Comparison of ENCODE assay signal across 11 mouse cellular contexts in the genomic region with DNA sequence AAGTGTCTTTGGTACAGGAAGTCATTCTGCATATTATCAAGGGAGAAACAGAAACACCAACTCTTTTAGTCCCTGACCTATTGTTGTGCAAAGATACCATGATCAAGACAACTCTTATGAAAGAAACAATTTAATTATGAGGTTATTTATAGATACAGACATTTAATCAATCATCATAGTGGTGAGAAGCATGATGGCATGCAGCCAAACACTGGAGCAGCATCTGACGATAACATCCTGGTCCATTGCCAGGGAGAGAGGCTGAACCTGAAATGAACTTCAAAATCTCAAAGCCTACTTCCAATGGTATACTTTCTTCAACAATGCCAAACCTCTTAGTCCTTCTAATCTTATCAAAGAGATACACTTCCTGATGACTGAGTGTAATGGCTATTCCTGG.
"Had no signal": no experiment of that assay in that cellular context is flagged by ENCODE, and none has a peak within 500 bp of the region (broad histone marks: within the 10 kb centered on the region; RNA-seq: fewer than 3 reads in every experiment).

No protein-coding gene starts in this region.

- DNase-seq: kidney, adult 2 months; kidney, postnatal 10 days; kidney, postnatal 36 days; layer of hippocampus, postnatal 36 days; liver; lung, adult 18-20 months; retina, postnatal 1 day; right cerebral cortex, postnatal 4 days; thymus, adult 2 months; thymus, postnatal 14 days; thymus, postnatal 4 days had no signal
